ENCODE assay signal across 14 mouse cellular contexts in genomic region chr8:85459582-85459981, GRCm38 (mm10).
"Had no signal": no experiment of that assay in that cellular context is flagged by ENCODE, and none has a peak within 500 bp of the region (broad histone marks: within the 10 kb centered on the region; RNA-seq: fewer than 3 reads in every experiment).

No protein-coding gene starts in this region.

- H3K27me3 ChIP-seq: intestine, embryonic 15.5 days; kidney, embryonic 15.5 days; limb, embryonic 15.5 days; neural tube, embryonic 15.5 days had no signal

- H3K4me2 ChIP-seq: intestine, embryonic 15.5 days; kidney, embryonic 15.5 days; limb, embryonic 15.5 days; lung, embryonic 14.5 days; neural tube, embryonic 15.5 days had no signal

- H3K4me3 ChIP-seq: intestine, embryonic 15.5 days; kidney, embryonic 15.5 days; limb, embryonic 15.5 days; midbrain, embryonic 10.5 days; myocyte; neural tube, embryonic 15.5 days had no signal

- H3K27ac ChIP-seq: intestine, embryonic 15.5 days; kidney, embryonic 15.5 days; limb, embryonic 15.5 days; midbrain, embryonic 10.5 days; neural tube, embryonic 15.5 days had no signal

- H3K36me3 ChIP-seq: intestine, embryonic 15.5 days; kidney, embryonic 15.5 days; limb, embryonic 15.5 days; midbrain, embryonic 10.5 days; neural tube, embryonic 15.5 days had no signal

- H3K4me1 ChIP-seq: kidney, embryonic 15.5 days; limb, embryonic 15.5 days; midbrain, embryonic 10.5 days; neural tube, embryonic 15.5 days had no signal

- H3K9me3 ChIP-seq: intestine, embryonic 15.5 days; kidney, embryonic 15.5 days; limb, embryonic 15.5 days; midbrain, embryonic 10.5 days; neural tube, embryonic 15.5 days had no signal

- H3K9ac ChIP-seq: intestine, embryonic 15.5 days; kidney, embryonic 15.5 days; limb, embryonic 15.5 days; lung, embryonic 14.5 days; neural tube, embryonic 15.5 days had no signal

- ATAC-seq: intestine, embryonic 15.5 days had no signal

- DNase-seq: kidney, adult 18-20 months; kidney, postnatal 14 days; lung, embryonic 14.5 days; lung, postnatal 10 days; midbrain, embryonic 14.5 days; right cerebral cortex, adult 18-20 months; right cerebral cortex, postnatal 25 days; thymus, postnatal 4 days had no signal
